Mouse (Mus musculus) bone marrow, adult 2 months (tissue): ENCODE data around the gene Pkd1l2.

Experiments used
- CTCF ChIP-seq: fragments of 200-500 bp; IDR thresholded peaks from 2 replicates; pipeline ENCODE4 v1.5.1; 2011; ENCODE audit warnings: low read length, control low read depth; ENCODE audit not compliant: control insufficient read depth, insufficient read depth
- POLR2A ChIP-seq: fragments of 200-500 bp; IDR thresholded peaks from 2 replicates; pipeline ENCODE4 v1.6.1; 2011; ENCODE audit warnings: low read depth, mild to moderate bottlenecking, control low read depth, low read length, borderline replicate concordance; ENCODE audit not compliant: control insufficient read depth

DNA sequence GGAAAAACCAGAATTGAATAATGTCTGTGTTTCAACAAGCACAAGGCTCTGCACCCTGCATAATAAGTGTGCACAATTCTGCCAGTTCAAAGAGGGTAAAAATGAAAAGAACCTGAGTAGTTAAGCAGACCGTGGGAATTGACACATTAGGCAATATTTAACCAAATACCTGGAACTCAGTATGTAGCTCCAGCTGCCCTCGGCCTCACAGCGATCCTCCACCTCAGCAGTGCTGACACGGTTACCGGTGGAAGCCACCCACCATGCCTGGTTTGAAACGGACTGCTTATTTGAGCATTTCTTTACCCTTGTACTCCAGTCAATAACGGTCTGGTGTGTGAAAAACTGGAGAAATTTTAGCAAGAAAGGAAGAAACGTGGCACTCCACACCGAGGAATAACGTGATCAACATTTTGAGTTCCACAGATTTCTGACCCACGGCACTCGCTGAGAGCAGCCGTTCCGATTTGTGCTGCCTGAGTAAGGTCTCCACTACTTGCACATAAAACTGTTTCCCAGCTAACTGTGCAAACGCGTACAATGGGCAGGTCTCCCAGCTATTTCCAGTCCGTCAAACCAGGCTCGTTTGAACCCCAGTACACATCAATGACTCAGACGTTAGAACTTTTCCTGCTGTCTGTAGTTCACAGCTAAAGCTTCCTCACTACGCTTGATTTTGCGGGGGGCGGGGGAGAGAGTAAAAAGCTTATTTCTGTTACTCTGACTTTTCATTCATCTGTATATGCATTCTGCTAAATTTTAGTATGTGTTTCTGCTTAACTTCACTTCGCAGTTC, 89.9 kb downstream of the Pkd1l2 start:
- TF ChIP-seq POLR2A (no peak), CTCF (no peak)
